Mouse (Mus musculus) midbrain, embryonic 10.5 days (tissue): ENCODE results near the gene Dnal1. TPM values are rescaled to one million over a fixed set of nuclear protein-coding genes. Genes with fewer than 3 reads are reported as not detected.

Experiments used
- DNase-seq: peaks from one replicate; pipeline ENCODE4 v3.0.0-alpha.2; 2017; ENCODE audit warnings: low spot score
- H3K27ac ChIP-seq: fragments of 300-500 bp; sonication (generic); replicated peaks from 2 replicates; pipeline ENCODE4 v1.5.1; 2016; ENCODE audit warnings: mild to moderate bottlenecking
- H3K27me3 ChIP-seq: fragments of 300-500 bp; sonication (generic); 2 replicates; pipeline ENCODE4 v1.6.1; 2016; ENCODE audit warnings: low read depth, mild to moderate bottlenecking; ENCODE audit not compliant: poor library complexity, severe bottlenecking
- H3K36me3 ChIP-seq: fragments of 300-500 bp; sonication (generic); 2 replicates; pipeline ENCODE4 v1.6.1; 2016; ENCODE audit warnings: mild to moderate bottlenecking, moderate library complexity
- H3K4me1 ChIP-seq: fragments of 300-500 bp; sonication (generic); 2 replicates; pipeline ENCODE4 v1.6.1; 2016
- H3K4me3 ChIP-seq: fragments of 300-500 bp; sonication (generic); 2 replicates; pipeline ENCODE4 v1.5.1; 2016; ENCODE audit warnings: mild to moderate bottlenecking, moderate library complexity
- H3K9me3 ChIP-seq: fragments of 300-500 bp; sonication (generic); replicated peaks from 2 replicates; pipeline ENCODE4 v1.6.1; 2016; ENCODE audit warnings: mild to moderate bottlenecking
- WGBS: fragments of 180-500 bp; shearing (Covaris S2); methylation state at CpG from one replicate; pipeline ENCODE4 v1.1.7; 2016; 5-methylcytosine and 5-hydroxymethylcytosine counted together
- polyA plus RNA-seq: library from polyadenylated mRNA; unstranded; fragments of >200 nt; fragmentation: Nextera tagmentation; extraction: Ambion mirVana; gene quantifications from 2 replicates; pipeline ENCODE4 v1.2.1, GENCODE M21; 2016

Dnal1 gene
- polyA plus RNA-seq, 1 experiment from 2014 or later = 3.6 TPM

- no peaks in the 10 kb centered on the region for H3K9me3 ChIP-seq
- no peaks in the 10 kb centered on the region for H3K36me3 ChIP-seq
- WGBS = under 1% methylated on average over 49 of the region's 49 CpGs
- peak overlapping the region; percentile 95 for H3K27ac ChIP-seq
- H3K4me3 ChIP-seq = peak overlapping the region; percentile 82
- peak; percentile 92 for DNase-seq
- H3K4me1 ChIP-seq = peaks cover 100% of the 10 kb centered on the region
- H3K27me3 ChIP-seq = peaks cover 14% of the 10 kb centered on the region; the same call in 1 of the 2 replicates
Observed at GRCm38 (mm10) chr12:84193642-84194399, 79.7 kb downstream of the Dnal1 start.

GRCm38 (mm10) chr12:84194400-84195109, 80.4 kb downstream of the Dnal1 start:
- Histone ChIP-seq H3K4me1 (peaks cover 96% of the 10 kb centered on the region), H3K27me3 (peaks cover 18% of the 10 kb centered on the region; the same call in 1 of the 2 replicates), H3K36me3 (no peaks in the 10 kb centered on the region), H3K4me3 (peak overlapping the region; percentile 82), H3K9me3 (no peaks in the 10 kb centered on the region), H3K27ac (peak overlapping the region; percentile 95)
- 6% methylated on average over 13 of the region's 13 CpGs for WGBS
- DNase-seq = no peak

- no peak overlapping the region for H3K4me3 ChIP-seq
- H3K9me3 ChIP-seq = no peaks in the 10 kb centered on the region
- peaks cover 18% of the 10 kb centered on the region; the same call in 1 of the 2 replicates for H3K27me3 ChIP-seq
- WGBS = 62% methylated on average over 6 of the region's 6 CpGs
- peaks cover 90% of the 10 kb centered on the region for H3K4me1 ChIP-seq
- H3K27ac ChIP-seq = no peak overlapping the region
- H3K36me3 ChIP-seq = no peaks in the 10 kb centered on the region
- DNase-seq = no peak
Observed at GRCm38 (mm10) chr12:84195195-84195594, 81.0 kb downstream of the Dnal1 start.

Other genes with a start within 250 kb of the Dnal1 start
- gene Numb, start 192.4 kb upstream of the Dnal1 start, polyA plus RNA-seq = 34.3 and 37.4 TPM in 2 replicates
- 13.7 and 15.5 TPM in 2 replicates for gene Riox1, start 163.8 kb upstream of the Dnal1 start, polyA plus RNA-seq
- gene Heatr4, start 129.5 kb upstream of the Dnal1 start, polyA plus RNA-seq = not detected in 2 replicates
- 20.1 and 21.1 TPM in 2 replicates for gene Acot2, start 126.5 kb upstream of the Dnal1 start, polyA plus RNA-seq
- 46.6 and 52.5 TPM in 2 replicates for gene Acot1, start 104.9 kb upstream of the Dnal1 start, polyA plus RNA-seq
- gene Acot4, start 76.0 kb upstream of the Dnal1 start, polyA plus RNA-seq = 0.06 and 0.21 TPM in 2 replicates
- not detected in 2 replicates for gene Gm49366, start 75.4 kb upstream of the Dnal1 start, polyA plus RNA-seq
- 0.16 and 0.31 TPM in 2 replicates for gene Acot3, start 62.2 kb upstream of the Dnal1 start, polyA plus RNA-seq
- not detected in 2 replicates for gene Acot5, start 45.0 kb upstream of the Dnal1 start, polyA plus RNA-seq
- 0.74 and 0.99 TPM in 2 replicates for gene Acot6, start 13.7 kb upstream of the Dnal1 start, polyA plus RNA-seq
- 2.1 and 3.3 TPM in 2 replicates for gene Pnma1, start 34.1 kb downstream of the Dnal1 start, polyA plus RNA-seq
- gene Elmsan1, start 104.5 kb downstream of the Dnal1 start, polyA plus RNA-seq = 5.9 and 6.3 TPM in 2 replicates
- 19.9 and 21.6 TPM in 2 replicates for gene Ptgr2, start 170.9 kb downstream of the Dnal1 start, polyA plus RNA-seq
- gene Zfp410, start 202.5 kb downstream of the Dnal1 start, polyA plus RNA-seq = 119 and 130 TPM in 2 replicates
- gene Coq6, start 247.3 kb downstream of the Dnal1 start, polyA plus RNA-seq = 47.6 and 49.9 TPM in 2 replicates
- 5.9 and 8.0 TPM in 2 replicates for gene Fam161b, start 247.5 kb downstream of the Dnal1 start, polyA plus RNA-seq